12 mouse cellular contexts compared by ENCODE assay signal in genomic region chr15:101286129-101286770, GRCm38 (mm10). TPM values are rescaled to one million over a fixed set of nuclear protein-coding genes. Genes with fewer than 3 reads are reported as not detected.
A peak's percentile ranks its signal among the peaks of the same experiment; 100 is the strongest.
DNase-seq lines count a peak whose midpoint lies in the region; ATAC-seq and TF ChIP-seq lines count a peak whose summit lies in the region.
"Had no signal": no experiment of that assay in that cellular context is flagged by ENCODE, and none has a peak within 500 bp of the region (broad histone marks: within the 10 kb centered on the region; RNA-seq: fewer than 3 reads in every experiment).

No protein-coding gene starts in this region.

- H3K27ac ChIP-seq in liver, embryonic 14.5 days: no peak overlapping the region
- no peak overlapping the region for H3K27ac ChIP-seq in liver, embryonic 12.5 days
- H3K27ac ChIP-seq: forebrain, embryonic 15.5 days; liver, embryonic 15.5 days had no signal

- DNase-seq in adrenal gland, postnatal 10 days: peak; percentile 62
- no peak for DNase-seq in adrenal gland, adult 18-20 months (ENCODE audit: low spot score in 2 of 2)
- DNase-seq in liver, embryonic 14.5 days (ENCODE audit: low read depth in 3 of 3, low spot score in 3 of 3): no peak
- DNase-seq in NIH3T3 (ENCODE audit: low read depth): peak; percentile 69
- peak; percentile 46 for DNase-seq in lung, postnatal 14 days
- no peak for DNase-seq in urinary bladder, adult 2 months (ENCODE audit: low spot score)
- DNase-seq in right cerebral cortex, adult 2 months (ENCODE audit: low spot score in 2 of 2): no peak
- DNase-seq: cerebellum, adult 18-20 months; thymus, postnatal 25 days had no signal

- no peak overlapping the region for H3K4me2 ChIP-seq in liver, embryonic 14.5 days (ENCODE audit: low read depth)
- H3K4me2 ChIP-seq in liver, embryonic 12.5 days: no peak overlapping the region
- H3K4me2 ChIP-seq: forebrain, embryonic 15.5 days had no signal

- peak; percentile 73 for TF ChIP-seq CTCF in liver, embryonic 14.5 days (IDR thresholded peaks at IDR 0.05; ENCODE audit: low read depth)

- H3K4me3 ChIP-seq in liver, embryonic 14.5 days (ENCODE audit: insufficient read depth in 1 of 2, low read depth in 2 of 2, low read length in 2 of 2): no peak overlapping the region
- no peak overlapping the region for H3K4me3 ChIP-seq in liver, embryonic 12.5 days
- H3K4me3 ChIP-seq: forebrain, embryonic 15.5 days had no signal

- 62% methylated on average over 9 of the region's 9 CpGs for WGBS in liver, embryonic 14.5 days (ENCODE audit: insufficient replicate concordance)
- WGBS in liver, embryonic 12.5 days (ENCODE audit: insufficient replicate concordance): 67% methylated on average over 9 of the region's 9 CpGs

- no peak for ATAC-seq in liver, embryonic 14.5 days (ENCODE audit: insufficient read depth)
- no peak for ATAC-seq in liver, embryonic 12.5 days
- ATAC-seq: forebrain, embryonic 15.5 days had no signal

- TF ChIP-seq EP300 in liver, embryonic 14.5 days (IDR thresholded peaks at IDR 0.05; ENCODE audit: low read depth): no peak

- H3K9me3 ChIP-seq in liver, embryonic 14.5 days (ENCODE audit: control insufficient read depth, low read length): no peaks in the 10 kb centered on the region
- H3K9me3 ChIP-seq in liver, embryonic 12.5 days (replicated peaks): no peaks in the 10 kb centered on the region
- H3K9me3 ChIP-seq: forebrain, embryonic 15.5 days; liver, embryonic 15.5 days had no signal

- H3K9ac ChIP-seq in liver, embryonic 14.5 days (replicated peaks): no peak overlapping the region
- H3K9ac ChIP-seq in liver, embryonic 12.5 days: no peak overlapping the region
- H3K9ac ChIP-seq: forebrain, embryonic 15.5 days; liver, embryonic 15.5 days had no signal

- H3K36me3 ChIP-seq in liver, embryonic 14.5 days (replicated peaks; ENCODE audit: control insufficient read depth, insufficient read depth, low read depth): peaks cover 12% of the 10 kb centered on the region
- peaks cover 51% of the 10 kb centered on the region for H3K36me3 ChIP-seq in liver, embryonic 12.5 days

- peaks cover 0 to 6% of the 10 kb centered on the region in 2 experiments; a peak in 1 of 4 replicates for H3K4me1 ChIP-seq in liver, embryonic 14.5 days (replicated peaks; ENCODE audit: control insufficient read depth in 2 of 2, insufficient read depth in 2 of 2, low read length in 1 of 2)
- peaks cover 31% of the 10 kb centered on the region for H3K4me1 ChIP-seq in liver, embryonic 12.5 days

- no peaks in the 10 kb centered on the region for H3K27me3 ChIP-seq in liver, embryonic 14.5 days (ENCODE audit: control insufficient read depth, insufficient read depth, low read length)
- H3K27me3 ChIP-seq in liver, embryonic 12.5 days (replicated peaks): no peaks in the 10 kb centered on the region
- H3K27me3 ChIP-seq: forebrain, embryonic 15.5 days; liver, embryonic 15.5 days had no signal

RNA-seq across cellular contexts. Expression of gene Atg101, which starts 2.2 kb away (rescaled TPM):
- 100 to 1,000 TPM in 1 of 2 experiments, 10 to 100 TPM in 1; 36.6 to 103 TPM for total RNA-seq in adrenal gland, postnatal 10 days (2021)
- total RNA-seq in adrenal gland, adult 18-20 months (2021): 10 to 100 TPM; 60.5 to 64.0 TPM
- 13.1 and 17.2 TPM in 2 replicates for polyA plus RNA-seq in liver, embryonic 14.5 days (2012; rRNA removed)
- polyA plus RNA-seq in liver, embryonic 14.5 days (2014; fragmentation: Nextera tagmentation; extraction: Ambion mirVana): 21.3 and 23.7 TPM in 2 replicates
- polyA plus RNA-seq in liver, embryonic 12.5 days (2016; fragmentation: Nextera tagmentation; extraction: Ambion mirVana): 31.5 and 31.7 TPM in 2 replicates
- polyA plus RNA-seq in urinary bladder, adult 2 months (2012; rRNA removed): 40.5 and 54.0 TPM in 2 replicates

RNA-seq across cellular contexts. Expression of gene 6030408B16Rik, which starts 6.8 kb away (rescaled TPM):
- 1 to 10 TPM; 1.0 to 2.4 TPM for total RNA-seq in adrenal gland, postnatal 10 days (2021)
- total RNA-seq in adrenal gland, adult 18-20 months (2021): under 1 TPM; 0.27 to 0.54 TPM
- polyA plus RNA-seq in liver, embryonic 14.5 days (2012; rRNA removed): 0.10 and 0.11 TPM in 2 replicates
- 0.18 and 0.35 TPM in 2 replicates for polyA plus RNA-seq in liver, embryonic 14.5 days (2014; fragmentation: Nextera tagmentation; extraction: Ambion mirVana)
- polyA plus RNA-seq in liver, embryonic 12.5 days (2016; fragmentation: Nextera tagmentation; extraction: Ambion mirVana): 0.17 and 0.19 TPM in 2 replicates
- polyA plus RNA-seq in urinary bladder, adult 2 months (2012; rRNA removed): 2.2 and 3.5 TPM in 2 replicates

RNA-seq across cellular contexts. Expression of gene Nr4a1, which starts 32.2 kb away (rescaled TPM):
- total RNA-seq in adrenal gland, postnatal 10 days (2021): 100 to 1,000 TPM in 1 of 2 experiments, 10 to 100 TPM in 1; 95.8 to 589 TPM
- 100 to 1,000 TPM; 275 to 349 TPM for total RNA-seq in adrenal gland, adult 18-20 months (2021)
- polyA plus RNA-seq in liver, embryonic 14.5 days (2012; rRNA removed): 0.42 and 0.48 TPM in 2 replicates
- 0.19 and 0.23 TPM in 2 replicates for polyA plus RNA-seq in liver, embryonic 14.5 days (2014; fragmentation: Nextera tagmentation; extraction: Ambion mirVana)
- 0.83 and 1.0 TPM in 2 replicates for polyA plus RNA-seq in liver, embryonic 12.5 days (2016; fragmentation: Nextera tagmentation; extraction: Ambion mirVana)
- polyA plus RNA-seq in urinary bladder, adult 2 months (2012; rRNA removed): 11.7 and 12.4 TPM in 2 replicates

Comparison
In these comparisons a context has a peak if more than half of its experiments do, and no peak if none do; other contexts are left out.
1. DNase-seq: peak in adrenal gland, postnatal 10 days (single experiment), NIH3T3 (single experiment) and lung, postnatal 14 days (single experiment); none in adrenal gland, adult 18-20 months (0 of 2), liver, embryonic 14.5 days (0 of 3), urinary bladder, adult 2 months (single experiment) and right cerebral cortex, adult 2 months (0 of 2).